Mouse (Mus musculus): ENCODE results near the gene Klhl10.

Gene Klhl10

GRCm38 (mm10) chr11:100408835-100409462 lies 32.8 kb upstream of the Klhl10 start:
- no peak for DNase-seq

- no peak for DNase-seq
Observed at GRCm38 (mm10) chr11:100409686-100410085, 32.0 kb upstream of the Klhl10 start.

- no peak for DNase-seq
Observed at GRCm38 (mm10) chr11:100411736-100412135, 30.0 kb upstream of the Klhl10 start.

DNA sequence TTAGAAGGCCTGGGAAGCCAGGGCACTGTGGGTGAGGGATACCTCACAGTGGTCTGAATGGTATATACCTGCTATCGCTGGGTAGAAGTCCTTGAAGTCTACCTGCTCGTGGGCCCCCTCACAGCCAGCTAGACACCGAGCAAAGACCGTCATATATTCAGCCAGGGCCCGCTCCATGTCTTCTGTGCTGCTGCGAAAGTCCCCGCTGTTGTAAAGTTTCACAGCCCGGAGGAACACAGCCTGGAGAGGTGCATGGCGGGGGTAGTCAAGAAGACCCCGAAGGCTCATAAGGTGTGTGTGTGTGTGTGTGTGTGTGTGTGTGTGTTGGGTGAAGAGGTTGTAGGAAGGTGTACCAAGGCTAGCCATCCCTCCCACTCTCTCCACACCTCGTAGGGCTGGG lies 28.2 kb upstream of the Klhl10 start:
- DNase-seq: no peak

DNA sequence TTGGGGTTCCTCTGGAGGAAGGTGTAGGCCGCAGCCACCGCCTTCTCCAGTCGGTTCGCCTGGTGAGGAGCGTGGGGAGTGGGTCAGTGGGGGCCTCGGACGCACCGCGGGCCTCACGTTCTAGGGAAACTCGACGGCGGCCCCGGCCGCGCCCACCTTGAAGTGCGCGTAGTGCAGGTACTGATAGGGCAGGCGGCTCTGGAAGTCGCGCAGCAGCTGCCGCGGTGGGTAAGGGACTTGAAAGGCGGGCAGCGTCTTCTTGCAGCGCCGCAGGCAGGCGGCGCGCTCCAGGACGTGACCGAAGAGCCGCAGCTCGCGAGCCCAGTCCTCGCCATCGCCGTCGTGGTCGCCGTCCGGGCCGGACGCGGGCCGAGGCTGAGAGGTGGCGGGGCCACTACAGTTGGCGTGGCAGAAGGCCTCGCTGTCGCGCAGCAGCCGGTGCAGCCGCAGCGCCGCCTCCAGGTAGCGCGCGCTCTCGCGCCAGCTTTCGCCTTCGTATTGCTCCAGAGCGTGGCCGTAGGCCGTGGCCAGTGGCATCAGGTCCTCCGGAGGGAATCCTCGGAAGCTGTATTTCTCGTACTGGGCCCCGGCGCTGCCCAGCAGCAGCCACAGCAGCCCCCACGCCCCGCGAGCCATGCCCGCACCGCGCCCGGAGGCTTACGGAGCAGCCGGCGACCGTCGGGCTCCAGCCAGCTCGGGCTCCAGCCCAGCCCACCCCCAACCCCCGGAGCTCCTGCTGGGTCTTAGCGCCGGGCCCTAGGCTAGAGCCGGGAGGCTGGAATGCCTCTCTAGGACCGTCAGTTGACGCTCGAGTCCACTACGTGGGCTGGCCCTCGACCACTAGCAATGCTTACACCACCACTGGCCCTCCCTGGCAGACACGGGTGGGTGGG lies 27.4 kb upstream of the Klhl10 start, which contains the start of gene P3h4:
Gene P3h4 (minus strand): TSS at position 816 of the 893 bp plus-strand sequence.
- peak; percentile 68 to 80 for DNase-seq

DNA sequence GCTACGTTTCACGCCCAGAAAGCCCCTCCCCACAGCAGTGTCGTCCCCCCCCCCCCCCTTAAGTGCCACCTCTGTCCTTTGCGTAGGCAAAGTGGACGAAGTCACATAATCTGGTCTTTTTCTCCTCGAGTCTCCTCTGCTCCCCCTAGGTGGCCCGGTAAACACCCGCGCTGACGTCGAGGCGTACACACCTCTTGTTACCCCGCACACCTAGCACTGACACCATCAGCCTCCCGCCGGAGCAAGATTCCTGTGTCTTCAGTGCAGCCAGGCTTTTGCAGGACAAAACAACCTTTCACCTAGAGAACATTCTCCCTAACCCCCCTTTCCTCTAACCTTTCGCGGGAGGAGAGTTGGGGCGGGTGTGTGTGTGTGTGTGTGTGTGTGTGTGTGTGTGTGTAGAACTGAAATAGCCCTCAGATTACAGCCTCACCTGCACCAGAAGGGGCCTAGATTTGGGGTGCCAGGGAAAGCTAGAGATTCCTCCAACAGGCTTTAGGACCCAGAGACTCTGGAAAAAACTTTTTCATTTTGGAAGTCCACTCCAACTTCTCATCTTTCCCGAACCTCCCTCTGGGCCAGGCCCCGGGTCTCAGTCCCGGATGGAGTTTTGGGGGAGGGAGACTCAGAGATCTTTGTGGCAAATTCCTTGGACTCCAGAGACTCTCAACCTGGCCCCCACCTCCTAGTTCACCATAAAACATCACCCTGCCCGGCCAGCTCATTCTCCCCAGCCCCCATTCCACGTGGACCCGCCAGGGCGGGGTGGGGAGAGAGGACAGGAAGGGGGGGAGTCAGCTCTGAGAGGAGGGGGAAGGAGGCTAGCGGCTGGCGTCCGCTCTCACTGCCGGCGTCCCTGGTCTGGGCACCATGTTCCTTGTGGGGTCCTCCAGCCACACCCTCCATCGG lies 26.5 kb upstream of the Klhl10 start, which contains the start of gene Fkbp10:
Gene Fkbp10 (plus strand): TSS at position 784 of the 909 bp plus-strand sequence.
- peak in 1 of 2 experiments; percentile 15 for DNase-seq

- no peak for DNase-seq
Observed at GRCm38 (mm10) chr11:100421537-100421936, 20.2 kb upstream of the Klhl10 start.

GRCm38 (mm10) chr11:100423836-100424235 lies 17.9 kb upstream of the Klhl10 start:
- DNase-seq: no peak

GRCm38 (mm10) chr11:100425851-100426250 lies 15.9 kb upstream of the Klhl10 start:
- peak; percentile 59 to 82 for DNase-seq

GRCm38 (mm10) chr11:100426820-100427219 lies 14.9 kb upstream of the Klhl10 start:
- DNase-seq: no peak

GRCm38 (mm10) chr11:100428612-100429199 lies 13.0 kb upstream of the Klhl10 start:
- DNase-seq: no peak

GRCm38 (mm10) chr11:100430052-100430451 lies 11.7 kb upstream of the Klhl10 start:
- no peak for DNase-seq

DNA sequence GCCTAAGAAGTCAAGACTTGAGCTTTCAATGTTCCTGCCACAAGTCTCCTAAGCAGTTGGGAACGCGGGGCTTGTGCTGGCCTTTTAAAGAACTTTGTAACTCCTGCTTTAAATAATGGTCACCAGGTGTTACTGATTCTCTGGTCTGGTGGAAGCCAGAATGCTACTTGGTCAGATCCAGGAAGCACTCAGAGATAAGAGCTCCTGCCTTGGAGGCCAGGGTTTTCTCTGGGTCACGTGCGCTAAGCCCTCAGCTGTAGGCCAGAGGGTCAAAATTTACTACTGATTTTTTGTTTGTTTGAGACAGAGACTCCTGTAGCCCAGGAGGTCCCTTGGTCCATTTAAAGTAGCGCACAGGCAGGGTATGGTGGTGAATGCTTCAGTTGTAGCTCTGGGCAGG lies 9.7 kb upstream of the Klhl10 start:
- DNase-seq: no peak

- DNase-seq: no peak
Observed at GRCm38 (mm10) chr11:100435678-100436246, 6.0 kb upstream of the Klhl10 start.

- DNase-seq: peak in 1 of 2 experiments; percentile 34
Observed at GRCm38 (mm10) chr11:100437901-100438300, 3.8 kb upstream of the Klhl10 start.

GRCm38 (mm10) chr11:100440691-100441522 lies 810 bp upstream of the Klhl10 start:
- DNase-seq: peak; percentile 69 to 73

- DNase-seq: peak; percentile 47 to 51
Observed at GRCm38 (mm10) chr11:100442625-100443024, 908 bp downstream of the Klhl10 start.

DNA sequence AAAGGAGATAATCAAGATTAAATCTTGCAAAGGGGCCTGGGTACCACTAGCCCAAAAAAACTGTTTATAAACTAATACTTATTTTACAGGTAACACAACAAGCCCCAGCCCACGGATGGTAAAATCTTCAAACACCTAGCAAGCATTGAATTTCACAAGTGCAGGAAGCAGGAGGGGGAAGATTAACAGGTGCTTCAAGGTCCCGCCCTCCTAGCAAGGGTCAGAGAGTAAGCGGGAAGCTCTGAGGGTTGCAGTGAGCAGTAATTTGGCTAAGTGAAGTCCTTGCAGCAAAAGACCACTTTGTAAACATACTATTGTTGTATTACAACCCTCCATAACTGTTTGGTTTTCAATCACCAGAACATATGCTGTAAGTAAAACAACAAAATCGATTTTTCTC lies 15.5 kb downstream of the Klhl10 start:
- DNase-seq: no peak

- no peak for DNase-seq
Observed at GRCm38 (mm10) chr11:100457711-100458110, 16.0 kb downstream of the Klhl10 start.

GRCm38 (mm10) chr11:100462699-100463098 lies 21.0 kb downstream of the Klhl10 start:
- no peak for DNase-seq

DNA sequence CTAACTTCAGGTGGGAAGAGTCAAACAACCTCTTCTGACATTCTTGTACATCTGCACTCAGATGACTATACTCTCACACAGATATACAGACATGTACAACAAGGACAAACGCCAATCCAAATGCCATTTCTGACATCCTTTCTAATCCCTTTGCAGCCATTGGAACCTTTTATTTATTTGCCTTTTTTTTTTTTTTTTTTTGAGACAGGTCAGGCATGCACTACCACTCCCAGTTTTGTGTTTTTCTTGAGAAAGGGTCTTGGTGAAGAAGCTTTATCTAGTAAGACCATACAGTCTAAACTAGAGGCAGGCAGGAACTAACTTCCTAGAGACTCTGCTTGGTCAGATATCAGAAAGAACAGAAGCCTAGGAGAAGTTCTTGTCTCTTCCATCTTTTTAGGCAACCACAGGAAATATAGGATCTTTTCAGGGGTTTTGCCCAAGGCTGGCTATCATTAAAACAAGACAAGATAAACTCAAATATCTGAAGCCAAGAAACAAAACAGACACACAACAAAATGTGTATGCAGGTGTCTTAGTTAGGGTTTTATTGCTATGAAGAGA lies 23.6 kb downstream of the Klhl10 start:
- DNase-seq: no peak
